ENCODE assay signal across 18 mouse cellular contexts in genomic region chr2:72746476-72747215, GRCm38 (mm10).
DNase-seq lines count a peak whose midpoint lies in the region; ATAC-seq and TF ChIP-seq lines count a peak whose summit lies in the region.
"Had no signal": no experiment of that assay in that cellular context is flagged by ENCODE, and none has a peak within 500 bp of the region (broad histone marks: within the 10 kb centered on the region; RNA-seq: fewer than 3 reads in every experiment).

No protein-coding gene starts in this region.

- no peaks in the 10 kb centered on the region for H3K9me3 ChIP-seq in forebrain, embryonic 14.5 days (replicated peaks; ENCODE audit: control insufficient read depth, low read length)
- no peaks in the 10 kb centered on the region for H3K9me3 ChIP-seq in forebrain, embryonic 11.5 days (ENCODE audit: control insufficient read depth, low read length)
- H3K9me3 ChIP-seq in ES-Bruce4 (replicated peaks; ENCODE audit: control insufficient read depth, insufficient read depth, low read length, poor library complexity, severe bottlenecking) = no peaks in the 10 kb centered on the region
- no peaks in the 10 kb centered on the region for H3K9me3 ChIP-seq in forebrain, postnatal 0 days (ENCODE audit: low read length)
- H3K9me3 ChIP-seq: embryonic facial prominence, embryonic 15.5 days; liver, embryonic 15.5 days had no signal

- no peak overlapping the region for H3K4me2 ChIP-seq in forebrain, embryonic 14.5 days (ENCODE audit: low read length)
- no peak overlapping the region for H3K4me2 ChIP-seq in forebrain, embryonic 11.5 days (ENCODE audit: low read depth, low read length, severe bottlenecking)
- H3K4me2 ChIP-seq in forebrain, postnatal 0 days (ENCODE audit: low read depth) = no peak overlapping the region
- H3K4me2 ChIP-seq: embryonic facial prominence, embryonic 15.5 days; liver, embryonic 15.5 days had no signal

- peaks cover 5% of the 10 kb centered on the region; the same call in 1 of the 2 replicates for H3K4me1 ChIP-seq in forebrain, embryonic 14.5 days (ENCODE audit: control insufficient read depth, insufficient read depth, low read length)
- H3K4me1 ChIP-seq in forebrain, embryonic 11.5 days (replicated peaks; ENCODE audit: control insufficient read depth, insufficient read depth, low read length) = no peaks in the 10 kb centered on the region
- H3K4me1 ChIP-seq in ES-Bruce4 (ENCODE audit: control insufficient read depth, insufficient read depth, low read length) = no peaks in the 10 kb centered on the region
- H3K4me1 ChIP-seq in forebrain, postnatal 0 days (ENCODE audit: insufficient read depth) = peaks cover 6% of the 10 kb centered on the region; the same call in 1 of the 2 replicates
- H3K4me1 ChIP-seq: liver, embryonic 15.5 days had no signal

- no peaks in the 10 kb centered on the region for H3K36me3 ChIP-seq in forebrain, embryonic 14.5 days (ENCODE audit: control insufficient read depth, insufficient read depth, low read length)
- no peaks in the 10 kb centered on the region for H3K36me3 ChIP-seq in forebrain, embryonic 11.5 days (ENCODE audit: control insufficient read depth, insufficient read depth, low read length)
- H3K36me3 ChIP-seq in ES-Bruce4 (ENCODE audit: control insufficient read depth, insufficient read depth, low read length, poor library complexity, severe bottlenecking) = no peaks in the 10 kb centered on the region
- no peaks in the 10 kb centered on the region for H3K36me3 ChIP-seq in forebrain, postnatal 0 days (ENCODE audit: insufficient read depth)
- H3K36me3 ChIP-seq: embryonic facial prominence, embryonic 15.5 days; liver, embryonic 15.5 days had no signal

- no peak overlapping the region for H3K9ac ChIP-seq in forebrain, embryonic 14.5 days (ENCODE audit: low read length)
- H3K9ac ChIP-seq in forebrain, embryonic 11.5 days (ENCODE audit: low read length) = no peak overlapping the region
- no peak overlapping the region for H3K9ac ChIP-seq in ES-Bruce4 (ENCODE audit: low read depth, poor library complexity, severe bottlenecking)
- H3K9ac ChIP-seq in forebrain, postnatal 0 days = no peak overlapping the region
- H3K9ac ChIP-seq: embryonic facial prominence, embryonic 15.5 days; liver, embryonic 15.5 days had no signal

- ATAC-seq in forebrain, embryonic 14.5 days = peak; percentile 55; the same call in 1 of the 2 replicates
- ATAC-seq in forebrain, embryonic 11.5 days (replicated peaks; ENCODE audit: low FRiP score) = no peak
- ATAC-seq in forebrain, postnatal 0 days = no peak
- ATAC-seq in CD4-positive, CD25-positive, alpha-beta regulatory T cell, adult 4 months = no peak
- ATAC-seq: inflammation-experienced regulatory T-cells, adult 6 months; midbrain, embryonic 16.5 days had no signal

- TF ChIP-seq EP300 in ES-Bruce4 (IDR thresholded peaks at IDR 0.05; ENCODE audit: insufficient read depth, low read depth, low read length) = 0 out of 2 replicates have a peak, but pooled peaks have one; percentile 63

- TF ChIP-seq CTCF in ES-Bruce4 (IDR thresholded peaks at IDR 0.05; ENCODE audit: low read depth, low read length) = no peak
- TF ChIP-seq CTCF in forebrain, postnatal 0 days (IDR thresholded peaks at IDR 0.05; ENCODE audit: low read depth) = no peak

- no peak overlapping the region; the same call in 1 of the 2 replicates for H3K27ac ChIP-seq in forebrain, embryonic 14.5 days (ENCODE audit: low read depth, low read length)
- no peak overlapping the region for H3K27ac ChIP-seq in forebrain, embryonic 11.5 days (ENCODE audit: low read depth, low read length)
- no peak overlapping the region for H3K27ac ChIP-seq in ES-Bruce4 (ENCODE audit: insufficient read depth, low read length)
- H3K27ac ChIP-seq in forebrain, postnatal 0 days (ENCODE audit: low read depth, low read length) = no peak overlapping the region
- H3K27ac ChIP-seq: embryonic facial prominence, embryonic 15.5 days; heart, adult 2 months; kidney, postnatal 0 days; liver, embryonic 15.5 days had no signal

- H3K4me3 ChIP-seq in forebrain, embryonic 14.5 days (ENCODE audit: low read depth, low read length) = no peak overlapping the region
- H3K4me3 ChIP-seq in forebrain, embryonic 11.5 days (ENCODE audit: low read depth, low read length) = no peak overlapping the region
- H3K4me3 ChIP-seq in ES-Bruce4 (ENCODE audit: low read depth, low read length) = no peak overlapping the region
- H3K4me3 ChIP-seq in forebrain, postnatal 0 days (ENCODE audit: low read depth, low read length) = no peak overlapping the region
- H3K4me3 ChIP-seq: embryonic facial prominence, embryonic 15.5 days; heart, adult 2 months; liver, embryonic 15.5 days had no signal

- WGBS in forebrain, embryonic 14.5 days = 63% methylated on average over 16 of the region's 16 CpGs
- 82% methylated on average over 16 of the region's 16 CpGs for WGBS in forebrain, embryonic 11.5 days
- WGBS in forebrain, postnatal 0 days = 60% methylated on average over 16 of the region's 16 CpGs

- no peaks in the 10 kb centered on the region for H3K27me3 ChIP-seq in forebrain, embryonic 14.5 days (replicated peaks; ENCODE audit: control insufficient read depth, insufficient read depth, low read length)
- no peaks in the 10 kb centered on the region for H3K27me3 ChIP-seq in forebrain, embryonic 11.5 days (ENCODE audit: control insufficient read depth, insufficient read depth, low read length)
- no peaks in the 10 kb centered on the region for H3K27me3 ChIP-seq in ES-Bruce4 (ENCODE audit: control insufficient read depth, insufficient read depth, low read length, poor library complexity, severe bottlenecking)
- no peaks in the 10 kb centered on the region for H3K27me3 ChIP-seq in forebrain, postnatal 0 days (ENCODE audit: insufficient read depth, low read length)
- H3K27me3 ChIP-seq: embryonic facial prominence, embryonic 15.5 days; liver, embryonic 15.5 days had no signal

- peak; percentile 66 for DNase-seq in forebrain, embryonic 14.5 days (ENCODE audit: low spot score)
- no peak for DNase-seq in forebrain, embryonic 11.5 days (ENCODE audit: low spot score)
- DNase-seq in cerebellum, adult 11-12 months = peak; percentile 55
- peak; percentile 50 for DNase-seq in forebrain, postnatal 0 days
- no peak for DNase-seq in heart, postnatal 36 days
- DNase-seq in adrenal gland, postnatal 25 days = no peak
- DNase-seq: heart, adult 2 months; heart, postnatal 14 days; lung, postnatal 36 days; right cerebral cortex, postnatal 25 days; thymus, adult 2 months had no signal

- TF ChIP-seq POLR2A in ES-Bruce4 (IDR thresholded peaks at IDR 0.05; ENCODE audit: insufficient read depth, low read length) = no peak

- intact Hi-C loops in heart, postnatal 36 days (cut with DNase I) = no loop called here

Comparison
In these comparisons a context has a peak if more than half of its experiments do, and no peak if none do; other contexts are left out.
1. DNase-seq: peak in forebrain, embryonic 14.5 days (single experiment), cerebellum, adult 11-12 months (single experiment) and forebrain, postnatal 0 days (single experiment); none in forebrain, embryonic 11.5 days (single experiment), heart, postnatal 36 days (0 of 2) and adrenal gland, postnatal 25 days (single experiment).